Mouse (Mus musculus) liver, adult 2 months (tissue): ENCODE data around the gene Cadm1.

ENCODE experiments used
- CTCF ChIP-seq: fragments of 200-500 bp; IDR thresholded peaks from 2 replicates; pipeline ENCODE4 v1.5.1; 2011; ENCODE audit warnings: low read depth, low read length, control low read depth
- POLR2A ChIP-seq: fragments of 200-500 bp; IDR thresholded peaks from 2 replicates; pipeline ENCODE4 v1.6.1; 2011; ENCODE audit warnings: low read length, control low read depth; ENCODE audit not compliant: insufficient read depth; ENCODE audit errors: extremely low read depth

DNA sequence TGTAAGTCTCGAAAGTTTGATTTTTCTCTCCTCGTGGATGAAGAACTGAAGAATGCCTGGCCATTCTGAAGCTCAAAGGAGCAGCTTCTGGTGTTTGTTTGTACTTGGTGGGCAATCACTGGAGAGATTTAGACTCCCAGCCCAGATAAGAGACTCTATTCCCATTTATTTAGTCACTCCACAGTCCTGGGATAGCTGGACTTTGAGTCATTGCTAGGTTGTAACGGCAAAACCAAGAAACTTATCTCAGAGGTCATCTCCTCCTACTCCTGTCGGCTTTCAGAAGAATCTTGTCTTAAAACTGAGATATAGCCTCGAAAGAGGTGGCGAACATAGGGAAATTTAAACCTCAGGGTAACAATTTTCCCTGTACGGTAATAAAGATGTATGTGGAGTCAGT is 15.3 kb downstream of the Cadm1 start:
- no peak for TF ChIP-seq CTCF
- no peak for TF ChIP-seq POLR2A
